Mouse (Mus musculus) left cerebral cortex, adult 9 months (tissue): ENCODE data around the gene Cfap99.

Experiments used
- DNase-seq, 2 experiments: peaks; one replicate each; pipeline ENCODE4 v3.0.0; 2022; ENCODE audit warnings: low spot score in 2 of 2

Cfap99 gene

DNA sequence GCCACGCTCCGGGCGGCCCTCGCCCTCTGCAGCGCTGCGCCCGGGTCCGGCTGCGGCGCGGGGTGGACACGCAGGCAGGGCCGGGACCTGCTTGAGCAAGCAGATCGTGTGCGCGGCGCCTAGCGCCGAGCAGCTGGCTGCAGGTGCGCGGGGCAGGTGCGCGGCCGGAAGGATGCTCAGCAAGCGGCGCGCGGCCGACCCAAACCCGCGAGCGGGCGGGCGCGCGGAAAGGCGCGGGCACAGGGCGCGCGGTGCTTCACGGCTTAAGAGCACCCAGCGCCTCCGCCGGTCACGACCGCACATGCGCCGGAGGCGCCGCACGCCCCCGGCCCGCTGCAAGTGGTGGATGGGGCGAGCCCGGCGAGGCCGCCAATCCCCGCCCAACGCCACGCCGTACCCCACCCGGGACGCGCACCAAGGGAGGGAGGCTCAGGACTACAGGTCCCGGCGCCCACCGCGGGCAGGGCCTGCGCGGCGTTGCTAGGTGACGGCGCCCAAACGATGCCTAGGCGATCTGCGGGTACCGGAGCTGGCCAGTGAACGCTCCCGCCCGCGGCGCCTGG, at the start of gene Cfap99, which contains the start of gene Zfyve28:
TSS of gene Cfap99 (plus strand) at position 447 of the 563 bp plus-strand sequence.
TSS of gene Zfyve28 (minus strand) at position 296 of the 563 bp plus-strand sequence.
- DNase-seq = peak; percentile 92 to 95

DNA sequence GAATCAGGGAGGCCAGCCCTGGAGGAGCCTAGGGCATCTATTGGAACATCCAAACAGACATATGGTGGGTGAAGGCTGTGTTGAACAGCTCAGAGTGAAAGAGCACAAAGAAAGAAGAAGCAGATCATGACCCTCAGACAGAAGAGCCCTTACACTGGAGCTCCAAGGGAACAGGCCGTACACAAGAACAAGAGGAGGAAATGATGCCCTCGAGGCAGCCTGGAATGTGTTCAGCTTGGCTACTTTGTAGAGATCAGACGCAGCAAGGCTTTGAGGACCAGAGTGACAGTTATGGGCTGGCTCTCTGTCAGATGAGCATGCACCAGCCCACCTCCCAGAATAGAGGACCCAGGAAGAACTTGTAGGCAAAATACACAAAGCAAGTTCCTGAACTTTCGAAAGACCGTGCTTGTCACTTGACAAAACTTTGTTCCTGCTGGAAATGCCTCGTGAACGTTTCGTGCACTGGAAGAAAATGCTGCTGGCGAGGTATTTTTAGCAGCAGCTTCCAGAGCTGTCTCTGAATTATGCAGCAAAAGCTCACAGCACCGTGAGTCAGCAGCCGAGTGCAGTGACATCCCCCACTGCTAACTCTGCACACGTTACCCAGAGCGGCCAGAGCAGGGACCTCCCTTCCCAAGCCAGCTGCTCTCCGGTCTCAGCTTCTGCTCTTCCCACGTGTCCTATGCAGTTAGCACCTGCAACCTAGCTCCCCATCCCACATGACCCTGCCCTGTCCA, 46.0 kb upstream of the Cfap99 start:
- peak; percentile 83 to 87 for DNase-seq

DNA sequence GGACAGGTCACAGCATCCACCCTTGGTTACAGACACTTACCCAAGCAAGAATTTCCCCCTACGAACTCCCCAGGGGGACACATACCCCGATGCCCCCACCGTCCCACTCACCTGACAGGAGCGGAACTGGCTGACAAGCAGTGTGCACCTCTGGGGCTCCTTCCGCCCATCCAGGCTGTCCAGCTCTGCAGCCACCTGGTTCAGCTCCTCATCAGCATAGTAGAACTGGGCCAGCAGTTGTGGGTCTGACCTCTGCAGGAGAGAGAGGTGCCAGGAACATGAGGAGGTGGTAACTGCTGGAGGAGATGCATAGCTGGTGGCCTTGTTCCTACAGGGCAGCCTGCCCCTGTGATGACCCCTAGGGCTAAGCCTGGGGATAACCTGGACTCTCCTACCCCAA, 45.3 kb upstream of the Cfap99 start:
- DNase-seq = no peak

DNA sequence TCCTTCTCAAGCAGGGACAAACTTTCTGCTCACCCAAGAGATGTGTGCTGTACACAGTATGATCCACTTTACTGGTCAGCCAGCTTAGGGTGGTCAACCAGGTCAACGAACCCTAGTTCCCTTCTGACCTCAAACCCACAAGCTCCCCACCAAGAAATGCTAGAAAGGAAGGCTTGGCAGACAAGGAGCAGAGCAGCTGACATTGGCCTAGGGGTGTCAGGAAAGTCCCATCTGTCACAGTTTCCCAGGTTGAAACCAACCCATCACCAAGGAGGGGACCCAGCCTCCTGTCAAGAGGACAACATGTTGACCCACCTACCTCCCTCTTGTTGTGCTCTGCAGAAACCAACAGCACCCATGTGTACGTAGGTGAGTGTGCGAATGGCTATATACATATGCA, 42.0 kb upstream of the Cfap99 start:
- DNase-seq = no peak

DNA sequence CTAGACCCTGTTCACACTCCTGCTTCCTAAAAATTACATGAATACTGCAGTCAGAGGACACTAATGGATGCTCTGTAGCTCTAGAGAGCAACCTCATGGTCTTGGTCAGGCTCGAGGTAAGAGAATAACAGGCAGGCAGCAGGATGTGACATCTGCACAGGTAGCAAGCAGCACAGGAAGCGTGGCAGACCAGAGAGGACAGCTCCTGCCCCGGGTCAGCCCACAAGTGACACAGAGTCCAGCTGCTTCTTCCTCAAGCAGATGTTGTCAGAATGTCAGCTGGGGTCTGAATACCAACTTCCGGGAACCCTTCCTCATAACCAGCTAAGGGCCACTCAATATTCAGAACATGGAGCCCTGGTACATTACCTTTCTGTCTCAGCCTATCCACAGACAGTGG, 39.3 kb upstream of the Cfap99 start:
- no peak for DNase-seq

DNA sequence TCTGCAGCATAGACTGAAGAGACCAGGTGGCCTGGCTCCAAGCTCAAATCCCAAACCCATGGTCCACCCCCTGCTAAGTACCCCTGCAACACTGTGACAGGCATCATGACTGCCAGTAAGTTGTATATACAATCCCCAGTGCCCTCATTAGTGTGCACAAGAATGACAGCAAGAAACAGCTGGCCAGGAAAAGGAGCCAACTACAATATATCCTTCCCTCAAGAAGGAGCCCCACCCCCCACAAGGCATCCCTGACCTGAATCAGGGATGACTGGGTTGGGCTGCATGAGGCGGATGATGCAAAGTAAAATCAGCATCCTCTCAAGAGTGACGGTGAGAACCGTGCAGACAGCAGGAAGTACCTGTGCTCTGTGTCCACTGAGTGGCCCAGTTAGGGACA, 38.3 kb upstream of the Cfap99 start:
- DNase-seq = no peak

DNA sequence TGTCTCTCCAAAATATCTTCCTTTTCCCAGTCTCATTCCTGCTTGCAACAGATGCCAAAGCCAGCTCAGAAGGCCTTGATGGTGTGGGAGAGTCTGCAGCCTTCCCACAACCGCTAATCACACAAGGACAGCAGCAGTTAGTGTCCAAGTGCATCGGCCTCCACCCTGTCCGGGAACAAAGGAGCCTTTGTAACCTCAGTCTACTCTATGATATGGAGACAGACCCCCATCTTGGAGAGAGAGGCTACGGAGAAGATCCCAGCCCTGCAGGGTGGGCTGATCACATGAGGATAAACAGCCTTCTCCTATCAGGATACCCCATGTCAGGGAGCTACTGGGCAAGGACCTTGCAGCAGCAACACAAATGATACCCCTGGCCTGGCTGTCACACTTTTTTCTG, 36.6 kb upstream of the Cfap99 start:
- DNase-seq = no peak

DNA sequence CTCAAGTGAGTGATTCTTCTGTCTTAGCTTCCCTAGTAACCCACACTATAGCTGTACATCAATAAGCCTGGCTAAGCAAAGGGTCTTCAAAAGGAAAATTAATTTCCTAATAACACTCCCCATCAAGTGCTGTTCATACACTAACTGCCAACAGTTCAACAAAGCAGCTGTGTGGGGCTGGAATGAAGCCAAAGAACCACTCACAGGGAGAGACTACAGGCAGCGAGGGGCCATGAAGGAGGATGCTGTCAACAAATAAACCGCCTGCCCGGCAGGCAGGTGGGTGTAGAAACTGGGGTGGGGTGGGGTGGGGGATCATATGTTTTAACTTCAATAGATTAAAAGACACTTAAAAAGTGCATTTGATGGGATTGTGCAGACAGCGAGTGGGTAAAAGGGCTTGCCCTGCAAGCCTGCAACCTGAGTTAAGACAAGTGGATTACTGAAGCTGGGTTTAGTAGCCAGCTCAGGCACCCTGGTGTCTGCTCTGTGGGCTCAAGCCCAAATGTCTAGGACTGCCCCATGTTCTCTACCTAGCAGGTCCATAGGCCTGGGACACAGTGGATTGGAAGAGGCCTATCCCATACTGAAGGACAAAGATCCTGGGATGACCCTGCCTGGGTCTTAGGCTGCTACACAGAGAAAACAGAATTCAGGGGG, 36.0 kb upstream of the Cfap99 start:
- DNase-seq = no peak

DNA sequence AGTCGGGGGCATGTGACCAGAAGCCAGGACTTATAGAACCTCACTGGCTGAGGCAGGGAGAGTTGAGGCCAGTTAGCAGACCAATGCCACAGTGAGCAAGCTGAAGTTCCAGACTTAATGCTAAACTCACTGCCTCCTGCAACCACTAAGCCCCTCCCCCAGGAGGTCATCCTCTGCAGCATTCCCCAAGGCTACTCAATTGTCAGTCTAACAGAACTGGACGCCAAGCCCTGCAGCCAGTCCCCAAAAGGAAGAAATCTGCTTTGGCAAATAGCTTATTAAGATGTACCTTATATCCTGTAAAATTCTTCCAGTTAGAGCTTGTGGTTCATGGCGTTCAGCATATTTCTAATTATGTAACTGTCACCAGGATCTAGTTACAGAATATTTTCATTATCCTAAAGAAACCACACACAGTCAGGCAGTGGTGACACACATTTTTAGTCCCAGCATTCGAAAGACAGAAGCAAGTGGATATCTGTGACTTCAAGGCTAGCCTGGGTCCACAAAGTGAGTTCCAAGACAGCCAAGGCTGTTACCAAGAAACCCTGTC, 35.4 kb upstream of the Cfap99 start:
- DNase-seq = no peak

DNA sequence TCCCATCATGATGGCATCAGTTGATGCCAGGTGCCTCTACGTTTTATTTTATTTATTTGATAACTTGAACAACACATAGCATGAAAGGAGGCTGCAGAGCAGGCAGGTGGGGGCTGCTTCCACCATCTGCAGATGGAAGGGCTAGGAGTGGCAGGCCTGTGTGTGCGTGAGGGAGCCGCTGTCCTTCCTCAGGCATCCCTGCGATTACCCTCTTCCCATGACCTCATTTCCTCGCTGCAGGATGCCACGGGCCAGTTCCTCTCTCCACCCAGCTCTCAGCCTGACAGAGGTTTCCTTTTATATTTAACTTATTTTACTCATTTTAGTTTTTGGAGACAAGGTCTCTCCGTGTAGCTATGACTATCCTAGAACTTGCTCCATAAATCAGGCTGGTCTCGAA, 34.1 kb upstream of the Cfap99 start:
- no peak for DNase-seq

DNA sequence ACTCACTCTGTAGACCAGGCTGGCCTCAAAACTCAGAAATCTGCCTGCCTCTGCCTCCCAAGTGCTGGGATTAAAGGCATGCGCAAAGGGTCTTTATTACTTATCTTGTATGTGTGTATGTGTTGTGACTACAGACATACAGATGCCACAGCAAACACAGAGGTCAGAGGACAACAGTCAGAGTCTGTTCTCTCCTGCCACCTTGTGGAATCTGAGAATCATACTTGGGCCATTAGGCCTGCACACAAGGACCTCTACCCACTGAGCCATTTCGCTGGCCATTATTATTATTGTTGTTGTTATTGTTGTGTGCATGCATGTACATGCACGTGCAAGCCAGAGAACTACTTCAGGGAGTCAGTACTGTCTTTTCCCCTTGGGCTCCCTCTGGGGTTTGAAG, 33.2 kb upstream of the Cfap99 start:
- DNase-seq = no peak

DNA sequence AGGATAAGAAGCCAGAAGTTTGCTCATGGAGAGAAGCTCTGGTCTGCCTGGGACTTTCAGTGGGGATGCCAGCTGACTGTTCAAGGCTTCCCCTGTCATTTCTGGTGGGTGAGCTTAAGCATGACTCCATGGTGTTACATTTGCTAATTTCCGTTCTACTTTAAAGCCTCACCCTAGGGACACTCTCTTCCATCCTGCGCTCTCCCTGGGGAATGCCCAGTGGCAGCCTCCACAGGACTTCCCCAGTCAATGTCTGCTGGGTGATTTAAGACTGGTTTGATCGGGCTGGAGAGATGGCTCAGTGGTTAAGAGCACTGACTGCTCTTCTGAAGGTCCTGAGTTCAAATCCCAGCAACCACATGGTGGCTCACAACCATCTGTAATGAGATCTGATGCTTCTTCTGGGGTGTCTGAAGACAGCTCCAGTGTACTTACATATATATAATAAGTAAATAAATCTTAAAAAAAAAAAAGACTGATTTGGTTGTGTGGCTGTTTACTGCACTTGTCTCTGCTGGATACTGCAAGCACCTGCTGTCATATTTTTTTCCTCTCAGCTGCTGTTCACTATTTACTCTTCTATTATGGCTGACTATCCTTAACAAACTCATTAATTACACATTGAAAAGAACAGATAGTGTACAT, 29.1 kb upstream of the Cfap99 start:
- no peak for DNase-seq

DNA sequence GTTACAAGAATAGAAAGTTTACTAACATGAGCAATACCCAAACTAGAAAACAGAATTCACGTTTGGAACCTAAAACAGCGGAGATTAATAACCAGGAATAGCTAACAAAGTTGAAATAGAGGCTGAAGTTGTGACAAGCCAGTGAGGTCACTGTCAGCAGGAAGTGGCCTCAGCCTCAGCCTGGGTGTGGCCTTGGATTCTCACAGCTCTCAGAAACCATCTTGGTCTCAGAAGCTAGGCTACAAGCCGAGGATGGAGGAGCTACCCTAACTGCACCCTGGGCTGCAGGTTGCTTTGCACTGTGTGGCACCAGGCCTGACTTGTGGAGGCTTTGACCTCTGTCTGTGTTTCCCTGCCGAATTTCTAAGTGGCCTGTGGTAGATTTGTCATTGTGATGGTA, 22.3 kb upstream of the Cfap99 start:
- no peak for DNase-seq

DNA sequence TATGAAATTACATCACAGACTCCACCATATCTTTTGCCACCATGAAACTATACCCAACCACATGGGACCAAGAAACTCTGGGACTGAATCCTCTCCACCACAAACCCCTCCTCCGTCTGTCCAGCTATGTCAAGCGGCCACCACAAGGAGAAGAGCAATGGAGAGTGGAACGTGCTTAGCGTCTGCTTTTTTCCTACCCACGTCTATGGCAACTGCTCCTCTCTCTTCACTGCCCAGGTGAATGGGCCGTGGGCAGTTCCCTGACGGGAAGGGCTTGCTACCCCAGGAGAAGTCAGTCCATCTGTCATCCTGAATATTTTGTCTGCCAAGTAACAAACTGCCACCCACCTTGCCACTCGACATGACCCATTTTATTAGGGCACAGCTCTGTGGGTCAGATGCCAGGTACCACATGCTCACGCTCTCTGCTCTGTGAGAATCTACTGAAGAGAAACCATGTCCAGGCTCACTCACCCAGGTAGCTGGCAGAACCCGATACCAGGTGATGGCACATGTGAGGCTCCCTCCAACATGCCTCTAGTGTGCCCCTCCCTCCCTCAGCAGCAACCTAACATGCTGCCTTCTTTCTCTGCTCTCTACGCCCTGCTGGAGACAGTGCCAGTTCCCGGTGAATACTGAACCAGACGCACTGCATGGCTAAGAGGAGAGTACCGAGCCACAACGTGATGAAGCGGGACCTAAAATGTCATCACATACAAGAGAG, 19.0 kb upstream of the Cfap99 start:
- no peak for DNase-seq

DNA sequence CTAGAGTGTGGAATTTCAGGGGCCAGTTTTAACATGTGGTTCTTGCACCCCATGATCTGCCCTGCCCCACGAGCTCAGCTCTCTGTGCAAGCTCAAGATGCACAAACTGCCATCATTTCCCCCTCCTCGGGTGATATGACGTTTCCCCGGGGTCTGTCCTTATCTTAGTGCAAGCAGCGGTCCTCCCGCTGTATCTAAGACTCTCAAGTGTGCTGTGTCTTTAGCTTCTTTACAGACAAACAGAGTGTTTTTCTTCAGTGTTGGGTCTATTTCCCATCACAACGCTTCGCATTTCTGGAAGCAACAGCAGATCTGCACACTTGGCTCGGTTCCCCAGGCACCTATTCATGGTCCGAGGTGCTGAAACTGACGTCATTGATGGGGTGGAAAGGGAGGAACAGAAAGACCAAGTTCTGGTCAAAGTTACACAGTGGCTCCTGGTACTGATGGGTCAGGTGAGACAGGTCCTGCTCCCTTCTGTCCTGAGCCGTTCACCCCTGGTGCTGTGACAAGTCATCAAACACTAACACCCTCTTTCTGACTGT, 18.4 kb upstream of the Cfap99 start:
- DNase-seq = no peak

DNA sequence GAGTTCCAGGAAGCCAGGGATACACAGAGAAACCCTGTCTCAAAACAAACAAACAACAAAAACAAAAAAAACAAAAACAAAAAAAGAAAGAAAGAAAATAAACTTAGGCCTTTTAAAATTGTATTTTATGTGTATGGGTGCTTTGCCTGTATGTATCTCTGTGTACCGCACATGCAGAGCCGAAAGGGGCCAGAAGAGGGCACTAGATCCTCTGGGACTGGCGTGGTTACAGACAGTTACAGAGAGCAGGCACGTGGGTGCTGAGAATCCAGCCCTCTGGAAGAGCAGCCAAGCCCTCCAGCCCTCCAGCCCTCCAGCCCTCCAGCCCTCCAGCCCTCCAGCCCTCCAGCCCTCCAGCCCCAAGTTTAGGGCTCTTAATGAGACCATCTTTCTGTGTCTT, 16.7 kb upstream of the Cfap99 start:
- no peak for DNase-seq

DNA sequence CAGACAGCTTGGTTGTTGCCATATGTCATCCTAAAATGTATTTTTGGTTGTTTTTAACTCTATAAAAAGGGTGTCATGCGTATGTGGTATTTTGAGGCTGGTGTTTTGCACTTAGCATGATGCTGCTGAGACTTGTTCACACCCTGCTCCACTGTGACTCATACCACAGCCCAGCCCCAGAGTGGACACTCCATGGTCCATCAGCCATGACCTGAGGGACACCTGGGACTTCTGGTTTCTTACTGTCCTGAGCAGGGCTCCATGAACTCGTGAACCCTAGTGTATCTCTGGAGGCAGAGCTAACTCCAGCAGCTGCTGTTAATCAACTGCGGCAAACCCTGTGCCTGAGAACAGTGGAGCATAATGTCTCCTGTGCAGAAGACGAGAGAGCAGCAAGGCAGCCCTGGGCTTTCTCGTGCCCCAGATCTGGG, 15.1 kb upstream of the Cfap99 start:
- peak in 1 of 2 experiments; percentile 38 for DNase-seq

DNA sequence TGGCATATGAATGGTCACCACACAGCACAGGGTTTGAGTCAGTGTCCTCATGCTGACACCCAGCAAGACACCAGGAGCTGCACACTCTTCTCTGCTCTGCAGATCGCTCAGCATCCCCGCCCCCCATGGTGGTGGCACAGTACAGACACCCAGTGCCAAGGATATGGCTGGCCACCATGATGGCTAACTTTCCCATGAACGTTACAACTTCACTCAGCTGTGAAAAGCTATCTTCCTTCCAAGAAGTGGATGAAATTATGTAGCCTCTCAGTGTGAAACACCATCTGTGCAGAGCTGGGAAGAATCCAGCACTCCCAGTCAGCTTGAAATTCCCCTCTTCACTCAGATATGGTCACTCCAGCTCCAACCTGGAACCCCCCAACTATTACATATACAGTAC, 14.1 kb upstream of the Cfap99 start:
- peak in 1 of 2 experiments; percentile 58 for DNase-seq

DNA sequence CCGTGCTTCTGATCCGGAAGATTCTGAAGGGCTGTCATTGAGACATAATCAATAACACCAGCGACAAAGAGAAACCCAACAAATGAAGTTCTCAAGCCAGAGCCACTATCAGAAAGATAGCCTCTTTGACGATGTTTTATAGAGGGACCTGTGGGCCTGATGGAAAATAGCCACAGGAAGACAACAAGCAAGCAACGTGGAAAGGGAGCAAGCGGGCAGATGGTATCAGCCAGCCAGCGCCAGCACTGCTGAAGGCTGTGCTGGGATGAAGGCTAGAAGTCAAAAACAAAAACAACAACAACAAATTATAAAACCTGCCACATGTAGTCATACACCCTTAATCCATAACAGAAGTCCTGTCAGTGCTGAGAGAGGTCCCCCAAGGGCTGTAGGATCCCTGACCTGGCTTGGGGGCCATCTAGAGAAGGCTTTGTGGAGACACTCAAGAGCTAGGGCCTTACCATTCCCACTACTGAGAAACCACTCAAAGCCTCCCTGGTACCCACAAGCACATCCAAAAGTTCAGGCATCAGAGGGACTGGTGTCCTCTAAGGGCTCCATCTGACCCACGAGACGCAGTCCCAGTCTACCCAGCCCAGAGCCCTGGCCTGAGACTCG, 13.6 kb upstream of the Cfap99 start:
- no peak for DNase-seq

DNA sequence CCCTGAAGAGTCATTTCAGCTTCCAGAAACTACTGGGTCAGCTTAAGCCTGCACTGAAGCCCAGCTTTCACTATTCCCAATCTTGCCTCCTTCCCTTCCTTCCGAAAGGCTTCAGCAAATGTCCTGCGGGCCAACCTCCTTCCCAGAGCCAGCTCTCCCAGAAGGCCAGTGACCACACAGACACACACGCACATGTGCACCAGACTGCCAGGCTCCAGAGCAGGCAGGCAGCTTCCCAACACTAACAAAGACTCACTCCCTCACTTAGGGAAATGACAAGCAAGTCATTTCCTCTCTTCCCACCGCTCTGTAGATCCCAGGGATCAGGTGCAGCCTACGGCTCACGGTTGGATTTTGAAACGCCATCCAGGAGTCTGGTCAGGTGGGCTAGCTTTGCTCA, 12.2 kb upstream of the Cfap99 start:
- no peak for DNase-seq

DNA sequence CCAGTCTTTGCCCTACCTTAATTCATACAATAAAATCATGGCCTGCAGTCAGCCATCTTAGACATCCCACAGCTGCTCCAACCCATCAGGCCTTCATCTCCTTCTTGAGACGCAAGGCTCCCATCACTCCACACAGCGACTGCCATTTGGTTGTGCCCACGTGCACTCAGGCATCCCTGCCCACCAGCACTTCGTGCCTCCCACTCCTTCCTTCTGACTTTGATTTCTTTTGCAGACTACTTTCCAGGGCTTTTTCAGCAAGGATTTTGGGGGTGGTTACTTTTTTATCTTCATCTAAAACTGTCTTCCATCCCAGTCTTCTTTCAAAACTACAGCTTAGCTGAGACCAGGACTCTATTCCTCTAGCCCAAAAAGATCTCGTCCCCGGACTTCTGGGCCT, 11.7 kb upstream of the Cfap99 start:
- peak; percentile 67 to 76 for DNase-seq
